Mouse (Mus musculus) ES-E14 (cell line): ENCODE results near the gene Sec63. TPM values are rescaled to one million over a fixed set of nuclear protein-coding genes. Genes with fewer than 3 reads are reported as not detected.

Experiments used
- DNase-seq: peaks from one replicate; pipeline ENCODE4 v3.0.0-alpha.2; 2013; ENCODE audit warnings: low read depth, low spot score
- H3K27ac ChIP-seq: 2 replicates; pipeline ENCODE4 v1.5.1; 2012; ENCODE audit warnings: low read depth, mild to moderate bottlenecking, low read length, moderate library complexity, mixed read lengths; ENCODE audit not compliant: poor library complexity, insufficient read depth, severe bottlenecking
- H3K36me3 ChIP-seq: 2 replicates; pipeline ENCODE4 v1.6.1; 2012; ENCODE audit warnings: mild to moderate bottlenecking, low read length, moderate library complexity, mixed read lengths; ENCODE audit not compliant: control insufficient read depth, poor library complexity, insufficient read depth, severe bottlenecking
- H3K4me1 ChIP-seq, 2 experiments: fragments of 150-350 bp in 1 of 2; sonication (generic) in 1 of 2; 2 replicates each; pipeline ENCODE4 v1.6.1; 2012; ENCODE audit warnings: low read length in 2 of 2, mild to moderate bottlenecking in 1 of 2, mixed read lengths in 1 of 2; ENCODE audit not compliant: control insufficient read depth in 2 of 2, insufficient read depth in 2 of 2, poor library complexity in 1 of 2
- H3K4me3 ChIP-seq, 2 experiments: fragments of 150-350 bp in 1 of 2; sonication (generic) in 1 of 2; 2 replicates each; pipeline ENCODE4 v1.5.1; 2012; ENCODE audit warnings: low read length in 2 of 2, low read depth in 1 of 2, mild to moderate bottlenecking in 1 of 2, mixed read lengths in 1 of 2; ENCODE audit not compliant: insufficient read depth in 1 of 2, poor library complexity in 1 of 2, severe bottlenecking in 1 of 2
- H3K9ac ChIP-seq: 2 replicates; pipeline ENCODE4 v1.6.1; 2012; ENCODE audit warnings: low read depth, mild to moderate bottlenecking, low read length, mixed read lengths; ENCODE audit not compliant: poor library complexity, insufficient read depth, severe bottlenecking
- H3K9me3 ChIP-seq: fragments of 150-350 bp; sonication (generic); 2 replicates; pipeline ENCODE4 v1.6.1; 2012; ENCODE audit warnings: low read depth, mild to moderate bottlenecking, low read length; ENCODE audit not compliant: control insufficient read depth, insufficient read depth
- CHD2 ChIP-seq: IDR thresholded peaks from 2 replicates; pipeline ENCODE4 v1.6.1; 2014; ENCODE audit warnings: mild to moderate bottlenecking, low read depth, low read length, inconsistent platforms
- HCFC1 ChIP-seq: IDR thresholded peaks from 2 replicates; pipeline ENCODE4 v1.6.1; 2012; ENCODE audit warnings: low read length, inconsistent platforms, borderline replicate concordance; ENCODE audit not compliant: insufficient read depth
- MAFK ChIP-seq: IDR thresholded peaks from 2 replicates; pipeline ENCODE4 v1.6.1; 2014; ENCODE audit warnings: mild to moderate bottlenecking, low read depth, low read length, inconsistent platforms; ENCODE audit not compliant: insufficient read depth
- ZC3H11A ChIP-seq: IDR thresholded peaks from 2 replicates; pipeline ENCODE4 v1.6.1; 2012; ENCODE audit warnings: low read depth, mild to moderate bottlenecking, inconsistent platforms, low read length, borderline replicate concordance
- ZNF384 ChIP-seq: IDR thresholded peaks from 2 replicates; pipeline ENCODE4 v1.6.1; 2012; ENCODE audit warnings: low read depth, low read length, inconsistent platforms
- in situ Hi-C, 2 experiments: fragments of 600-800 bp; cut with MboI; formaldehyde crosslinking; loops; one replicate each; pipeline ENCODE4 v1.15.1; 2025; ENCODE audit warnings: low sequenced_read_pairs in 2 of 2, inconsistent platforms in 1 of 2; ENCODE audit not compliant: unreplicated experiment in 2 of 2
- total RNA-seq: library from RNA; depleted of rRNA; stranded (reverse); fragments of 300-350 nt; gene quantifications from 2 replicates; pipeline ENCODE4 v1.2.3, GENCODE M21; 2012

Sec63 gene
- total RNA-seq, 1 experiment: 44.2 TPM

GRCm38 (mm10) chr10:42838106-42838505 is 76.8 kb downstream of the Sec63 start:
- DNase-seq: no peak
- H3K36me3 ChIP-seq: 0 out of 2 replicates have a peak, but pooled peaks cover 3% of the 10 kb centered on the region

DNA sequence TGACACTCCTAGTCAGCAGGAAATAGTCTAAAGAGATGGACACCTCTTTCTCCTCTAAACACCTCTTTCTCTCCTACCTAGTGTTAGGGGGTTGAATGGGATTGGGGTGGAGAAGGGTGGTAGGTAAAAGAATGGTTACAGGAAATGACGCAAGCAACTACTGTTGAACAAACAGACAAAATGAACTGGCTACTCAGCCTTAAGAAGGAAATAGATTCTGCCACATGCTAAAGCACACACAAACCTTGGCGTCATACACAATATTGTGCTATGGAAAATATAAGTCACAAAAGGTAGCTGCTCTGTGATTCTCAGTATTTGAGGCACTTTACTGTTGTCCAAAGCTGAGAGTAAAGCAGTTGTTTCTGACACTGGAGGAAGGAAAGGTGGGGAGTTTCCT is 77.4 kb downstream of the Sec63 start:
- Histone ChIP-seq H3K9me3 (no peaks in the 10 kb centered on the region), H3K4me3 (no peak overlapping the region), H3K4me1 (peaks cover 4 to 12% of the 10 kb centered on the region in 2 experiments; a peak in 2 of 4 replicates), H3K9ac (no peak overlapping the region), H3K36me3 (no peaks in the 10 kb centered on the region), H3K27ac (no peak overlapping the region)
- TF ChIP-seq ZC3H11A: no peak
- no peak for TF ChIP-seq CHD2
- no peak for DNase-seq
- in situ Hi-C loops: no loop called here

More at GRCm38 (mm10) chr10:42838106-42838505, 76.8 kb downstream of the Sec63 start:
- Histone ChIP-seq H3K27ac (no peak overlapping the region), H3K9ac (no peak overlapping the region), H3K4me1 (peaks cover 4 to 12% of the 10 kb centered on the region in 2 experiments; a peak in 2 of 4 replicates), H3K4me3 (no peak overlapping the region), H3K9me3 (no peaks in the 10 kb centered on the region)
- TF ChIP-seq MAFK: peak; percentile 47; the same call in 1 of the 2 replicates
- no peak for TF ChIP-seq ZC3H11A
- TF ChIP-seq HCFC1: no peak
- no peak for TF ChIP-seq ZNF384
- no peak for TF ChIP-seq CHD2
- in situ Hi-C loops: no loop called here

- Histone ChIP-seq H3K36me3 (no peaks in the 10 kb centered on the region), H3K9me3 (no peaks in the 10 kb centered on the region), H3K9ac (no peak overlapping the region), H3K27ac (no peak overlapping the region), H3K4me3 (no peak overlapping the region), H3K4me1 (peaks cover 0 to 4% of the 10 kb centered on the region in 2 experiments; a peak in 1 of 4 replicates)
- no peak for DNase-seq
- in situ Hi-C loops: loop anchor here in 1 of 2 experiments (5.0 kb wide), 1 partner anchor 147 kb away; no protein-coding TSS in a partner anchor
- TF ChIP-seq ZNF384 (no peak), ZC3H11A (no peak), MAFK (no peak), HCFC1 (no peak), CHD2 (no peak)
Observed at GRCm38 (mm10) chr10:42840036-42840435, 78.7 kb downstream of the Sec63 start.

DNA sequence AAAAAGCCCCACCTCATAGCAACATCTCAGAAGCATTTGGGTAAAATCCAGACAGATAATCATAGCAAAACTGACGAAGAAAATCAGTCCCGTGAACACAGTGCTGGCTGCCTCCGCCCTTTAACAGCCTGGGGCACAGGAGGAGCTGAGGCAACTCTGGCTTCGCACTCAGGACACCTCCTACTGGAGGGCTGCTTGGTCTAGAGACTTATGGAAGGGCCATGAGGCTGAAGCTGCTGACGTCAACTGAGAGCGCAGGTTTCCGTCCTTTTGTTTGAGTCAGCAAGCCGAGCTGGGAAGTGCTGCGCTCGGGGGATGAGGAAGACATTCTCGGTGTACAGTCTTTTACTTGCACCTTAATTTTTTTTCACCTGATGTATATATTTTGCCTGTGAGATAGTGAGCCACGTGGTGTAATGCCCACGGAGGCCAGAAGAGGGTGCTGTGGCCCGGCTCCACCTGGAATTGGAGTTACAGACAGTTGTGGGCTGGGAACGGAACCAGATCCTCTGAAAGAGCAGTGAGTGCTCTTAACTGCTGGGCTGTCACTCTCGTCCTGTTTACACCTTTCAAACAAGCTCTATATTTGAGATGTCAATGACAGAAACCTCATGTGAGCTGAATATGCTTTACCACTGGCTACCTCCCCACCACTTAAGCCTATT is 80.4 kb downstream of the Sec63 start:
- DNase-seq: no peak
- Histone ChIP-seq H3K4me1 (no peaks in the 10 kb centered on the region; a peak in 1 of 4 replicates), H3K9ac (no peak overlapping the region), H3K9me3 (no peaks in the 10 kb centered on the region), H3K27ac (no peak overlapping the region), H3K36me3 (no peaks in the 10 kb centered on the region), H3K4me3 (no peak overlapping the region)
- TF ChIP-seq ZC3H11A (no peak), CHD2 (no peak), HCFC1 (no peak), ZNF384 (no peak), MAFK (no peak)
- in situ Hi-C loops: loop anchor here in 1 of 2 experiments (5.0 kb wide), 1 partner anchor 146 kb away; no protein-coding TSS in a partner anchor
